Mouse (Mus musculus): ENCODE data around the gene Klf13.
A peak's percentile ranks its signal among the peaks of the same experiment; 100 is the strongest.

Klf13 gene

DNA sequence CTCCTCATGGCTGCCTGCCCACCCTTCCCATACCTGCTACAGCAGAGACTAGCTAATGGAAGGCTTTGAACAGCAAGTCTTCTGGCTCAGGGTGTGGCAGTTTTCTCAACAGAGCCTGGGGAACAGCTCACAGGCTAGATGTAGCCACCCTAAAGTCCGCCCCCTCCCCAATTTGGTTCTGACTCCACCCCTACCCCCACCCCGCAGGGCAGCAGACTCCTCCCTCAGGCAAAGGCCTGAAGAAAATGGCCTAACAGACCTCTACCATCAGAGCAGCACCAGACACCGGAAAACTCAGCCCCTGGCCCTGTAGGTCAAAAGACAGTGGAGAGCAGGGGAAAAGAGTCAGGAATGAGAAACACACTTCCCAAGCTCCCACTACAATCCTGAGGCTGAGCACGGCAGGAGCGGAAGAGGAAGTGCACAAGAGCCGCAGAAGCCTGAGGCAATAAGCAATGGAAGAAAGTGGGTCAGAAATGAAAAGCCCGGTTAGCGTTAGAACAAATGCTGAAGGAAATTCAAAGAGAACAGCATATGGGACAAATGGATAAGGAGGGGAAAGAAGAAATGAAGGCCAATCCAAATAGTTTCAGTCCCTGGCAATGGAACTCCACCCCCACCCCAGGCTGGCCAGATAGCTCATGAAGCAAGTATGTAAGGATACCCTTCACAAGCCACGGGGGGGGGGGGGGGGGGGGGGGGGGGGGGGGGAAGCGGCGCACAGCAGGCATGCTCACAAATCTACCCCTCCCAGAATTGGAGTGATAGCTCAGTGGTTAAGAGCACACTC is 30.0 kb downstream of the Klf13 start:
- DNase-seq (ENCODE audit: low spot score in 2 of 2), result no peak

GRCm38 (mm10) chr7:63907778-63908495 is 30.8 kb downstream of the Klf13 start:
- no peak for DNase-seq (ENCODE audit: low spot score in 2 of 2)

DNA sequence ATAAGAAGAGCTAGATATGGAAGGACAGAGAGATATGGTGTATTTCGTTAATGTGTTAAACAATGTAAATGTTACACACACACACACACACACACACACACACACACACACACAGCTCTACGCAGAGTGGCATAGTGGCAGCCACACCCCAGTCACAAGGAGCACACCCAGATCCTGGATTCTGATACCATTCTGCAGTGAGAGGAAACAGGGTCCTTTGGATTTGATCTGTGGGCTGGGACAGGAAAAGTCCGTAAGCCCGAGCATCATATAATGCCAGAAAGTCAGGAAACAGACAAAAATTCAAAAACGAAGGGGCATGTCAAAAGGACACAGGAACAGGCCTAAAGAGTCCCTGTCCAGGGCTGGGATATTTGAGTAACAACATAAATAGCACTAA is 33.1 kb downstream of the Klf13 start:
- DNase-seq (ENCODE audit: low spot score in 2 of 2), result no peak

DNA sequence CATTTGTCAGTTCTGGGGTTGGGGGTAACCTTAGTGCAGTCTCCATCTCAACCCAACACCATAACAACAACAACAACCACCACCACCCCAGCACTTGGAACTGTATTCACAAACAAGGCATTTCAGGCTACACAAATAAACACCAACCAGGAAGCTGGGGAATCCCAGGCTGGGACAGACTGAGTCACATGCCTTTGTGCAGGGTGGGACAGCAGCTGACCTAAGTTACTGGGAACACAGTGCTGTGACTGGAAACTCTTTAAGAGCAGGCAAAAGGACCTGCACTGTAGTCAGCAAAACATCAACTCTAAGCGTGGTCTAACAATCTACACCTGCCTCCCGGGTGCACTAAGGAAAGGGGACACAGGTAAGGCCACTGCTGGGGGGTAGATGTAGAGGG is 33.5 kb downstream of the Klf13 start:
- DNase-seq (ENCODE audit: low spot score in 2 of 2), result no peak

DNA sequence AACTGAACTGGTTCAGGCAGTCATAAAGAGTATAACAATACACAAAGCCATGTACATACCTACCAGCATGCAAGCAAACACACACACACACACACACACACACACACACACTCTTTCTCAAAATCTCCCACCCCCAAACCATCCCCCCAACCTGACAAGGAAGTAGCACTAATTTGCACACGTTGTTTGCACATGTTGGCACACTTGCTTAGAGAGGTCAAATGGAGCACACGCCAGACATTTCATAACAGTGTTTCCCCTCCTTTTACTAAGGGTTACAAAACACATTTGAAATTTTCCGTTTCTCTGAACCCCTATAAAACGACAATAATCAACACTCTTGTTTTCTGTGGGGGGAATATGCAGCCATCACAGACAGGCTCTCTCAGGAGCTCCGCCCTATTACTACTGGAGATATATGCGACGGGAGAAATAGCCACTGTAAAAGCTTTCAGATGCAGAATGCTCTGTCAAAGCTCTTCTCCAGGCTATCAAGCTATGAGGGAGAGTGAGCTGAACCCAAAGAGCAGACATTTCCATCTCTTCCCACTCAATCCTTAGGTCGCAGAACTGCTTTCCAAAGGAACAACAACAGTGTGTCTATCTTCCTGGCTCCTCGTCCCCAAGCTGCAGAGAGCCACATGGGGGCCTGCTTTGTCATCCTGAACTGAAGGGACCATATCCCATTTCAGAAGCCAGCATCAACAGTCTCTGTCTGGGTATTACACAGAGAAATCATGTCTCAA is 34.9 kb downstream of the Klf13 start:
- no peak for DNase-seq (ENCODE audit: low spot score in 2 of 2)

GRCm38 (mm10) chr7:63902604-63903210 is 36.0 kb downstream of the Klf13 start:
- DNase-seq (ENCODE audit: low spot score in 2 of 2), result no peak

- no peak for DNase-seq (ENCODE audit: low spot score in 2 of 2)
Observed at GRCm38 (mm10) chr7:63901942-63902341, 36.8 kb downstream of the Klf13 start.

DNA sequence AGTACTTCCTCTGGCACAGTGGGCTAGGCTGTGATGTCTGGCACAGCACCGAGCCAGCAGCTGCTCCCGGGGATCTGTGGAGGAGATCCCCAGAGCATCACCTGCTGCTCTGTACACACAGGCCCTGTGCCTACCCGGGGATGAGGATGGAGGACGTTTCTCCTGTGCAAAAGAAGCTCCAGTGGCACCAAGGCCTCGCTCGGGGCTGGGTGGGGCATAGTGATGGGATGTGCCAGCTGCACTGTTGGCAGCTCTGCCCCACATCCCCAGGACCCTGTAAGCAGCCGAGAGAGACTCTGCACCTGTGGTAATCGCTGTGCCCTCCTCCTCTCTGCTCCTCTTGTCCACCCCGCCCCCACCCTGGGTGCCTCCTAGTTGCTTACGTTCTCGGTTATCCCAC is 37.4 kb downstream of the Klf13 start:
- no peak for DNase-seq (ENCODE audit: low spot score in 2 of 2)

GRCm38 (mm10) chr7:63900411-63900810 is 38.3 kb downstream of the Klf13 start:
- DNase-seq (ENCODE audit: low spot score in 2 of 2), result no peak

GRCm38 (mm10) chr7:63899925-63900324 is 38.8 kb downstream of the Klf13 start:
- DNase-seq (ENCODE audit: low spot score in 2 of 2), result no peak

DNA sequence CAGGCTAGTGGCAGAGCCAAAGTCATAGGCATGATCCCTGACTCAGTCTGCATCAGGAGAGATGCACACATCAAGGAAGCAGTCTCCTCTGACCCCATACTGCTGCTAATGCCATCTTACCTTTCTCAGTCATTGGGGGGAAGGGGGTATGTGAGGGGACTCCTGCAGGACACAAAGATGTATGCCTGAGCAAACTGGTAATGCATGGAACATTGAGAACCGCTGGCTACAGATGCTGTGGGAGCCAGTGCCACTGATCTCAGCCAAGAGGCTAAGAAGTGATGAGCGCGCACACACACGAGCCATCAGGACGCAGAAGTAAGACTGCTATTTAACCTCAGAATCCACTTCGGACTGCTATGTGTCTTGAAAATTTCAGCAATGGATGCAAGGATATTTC is 40.5 kb downstream of the Klf13 start:
- DNase-seq (ENCODE audit: low spot score in 2 of 2), result no peak

DNA sequence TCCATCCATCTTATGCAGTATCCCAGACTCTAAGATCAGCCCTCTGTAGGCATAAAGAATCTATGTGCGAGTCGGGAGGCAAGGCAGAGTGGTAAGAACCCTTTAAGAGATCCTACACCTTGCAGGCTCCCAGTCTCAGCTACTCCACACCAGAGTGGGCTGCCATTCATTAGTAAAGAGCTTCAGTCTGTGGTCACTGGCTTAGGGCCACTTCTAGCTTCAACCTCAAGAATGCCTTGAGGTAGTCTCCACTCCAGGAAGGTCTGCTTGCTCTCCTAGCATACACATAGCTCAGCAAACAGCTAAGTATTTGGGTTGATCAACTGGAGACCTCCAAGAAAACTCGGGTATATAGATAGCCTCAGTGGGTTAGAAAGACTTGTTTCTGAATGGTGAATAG is 41.1 kb downstream of the Klf13 start:
- DNase-seq (ENCODE audit: low spot score in 2 of 2), result no peak

GRCm38 (mm10) chr7:63896968-63897468 is 41.7 kb downstream of the Klf13 start:
- peak; percentile 68 to 90 for DNase-seq (ENCODE audit: low spot score in 2 of 2)

DNA sequence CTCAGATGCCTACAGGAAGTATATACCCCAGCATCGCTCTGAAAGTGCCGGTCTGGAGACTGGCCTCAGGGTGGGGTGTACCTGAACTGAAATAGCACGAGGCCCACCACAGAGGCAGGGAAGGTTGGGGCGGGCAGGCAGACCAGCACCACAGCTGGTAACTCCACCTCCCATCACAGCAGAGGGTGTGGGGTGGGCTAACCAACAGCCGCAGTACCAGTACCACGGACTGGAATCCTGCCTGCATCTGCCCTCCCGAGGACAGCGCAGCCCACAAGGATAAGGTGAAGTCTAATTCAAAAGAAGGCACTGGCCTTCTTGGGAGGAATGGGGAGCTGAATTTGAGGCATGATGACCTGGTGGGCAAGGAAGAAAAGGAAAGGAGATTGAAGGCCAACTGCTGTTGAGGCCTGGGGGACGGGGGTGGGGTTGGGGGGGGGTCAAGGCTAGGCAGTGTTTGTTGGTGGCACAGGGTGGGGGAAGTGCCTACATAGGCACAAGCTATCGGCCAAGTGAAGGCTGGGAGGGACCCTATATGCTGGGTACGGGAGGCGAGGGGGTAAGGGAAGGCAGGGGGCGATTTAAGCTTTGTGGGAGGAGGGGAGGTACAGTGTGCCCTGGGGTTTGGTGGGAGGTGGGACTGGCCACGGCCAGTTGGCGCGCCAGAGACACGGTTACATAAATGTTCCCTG is 42.3 kb downstream of the Klf13 start:
- no peak for DNase-seq (ENCODE audit: low spot score in 2 of 2)

DNA sequence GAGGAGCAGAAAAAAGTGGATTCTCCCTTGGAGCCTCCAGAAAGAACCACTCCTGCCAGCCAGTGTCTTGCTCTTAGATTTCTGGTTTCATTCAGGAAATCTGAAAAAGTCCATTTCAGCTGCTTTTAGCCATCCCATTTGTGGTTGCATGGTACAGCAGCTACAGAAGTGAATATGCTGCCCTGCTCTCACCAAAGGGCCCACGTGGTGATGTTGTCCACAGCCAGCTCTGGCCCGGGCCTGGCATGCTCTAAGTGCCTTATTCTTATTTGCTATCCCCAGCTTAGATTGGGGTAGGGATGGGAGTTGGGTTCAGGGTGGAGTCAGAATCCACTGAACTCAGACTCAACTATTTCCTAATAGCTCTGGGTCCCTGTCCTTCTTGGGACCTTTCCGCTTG is 43.5 kb downstream of the Klf13 start:
- no peak for DNase-seq (ENCODE audit: low spot score in 2 of 2)

DNA sequence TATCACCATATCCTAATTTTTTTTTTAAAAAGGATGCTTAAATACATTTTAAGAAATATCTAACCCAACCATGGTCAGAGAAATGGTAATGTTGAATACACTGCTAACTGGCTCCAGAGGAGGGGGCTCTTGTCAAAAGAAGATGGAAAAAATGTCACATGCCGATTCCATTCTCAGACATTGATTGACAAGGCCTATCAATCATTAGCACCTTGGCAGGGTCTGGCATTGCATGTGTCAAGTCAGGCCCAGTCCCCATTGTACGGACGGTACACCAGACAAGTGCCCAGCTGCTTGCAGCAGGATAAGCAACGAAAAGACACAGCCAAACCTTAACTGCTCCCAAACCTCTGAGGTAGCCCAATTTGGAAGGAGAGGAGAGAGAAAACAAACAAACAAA is 44.1 kb downstream of the Klf13 start:
- DNase-seq (ENCODE audit: low spot score in 2 of 2), result no peak

DNA sequence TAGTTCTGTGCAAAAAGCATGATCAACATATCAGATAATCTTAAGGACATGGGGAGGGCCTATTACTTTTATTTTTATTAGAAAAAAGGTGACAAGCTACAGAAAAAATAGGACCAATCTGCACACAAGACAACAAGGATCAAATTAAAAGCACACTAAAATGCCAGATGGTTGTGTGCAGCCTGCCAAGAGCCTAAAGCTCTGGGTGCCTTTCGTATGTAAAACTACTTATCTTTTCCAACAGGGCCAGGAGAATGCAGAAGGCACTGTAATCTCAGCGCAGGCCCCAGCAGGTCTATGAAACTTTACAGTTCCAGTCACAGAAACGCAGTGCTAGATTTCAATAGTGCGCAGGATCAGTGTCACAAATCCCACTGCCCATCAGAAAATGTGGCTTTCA is 45.0 kb downstream of the Klf13 start:
- DNase-seq (ENCODE audit: low spot score in 2 of 2), result no peak

- DNase-seq (ENCODE audit: low spot score in 2 of 2), result no peak
Observed at GRCm38 (mm10) chr7:63893201-63893600, 45.5 kb downstream of the Klf13 start.

DNA sequence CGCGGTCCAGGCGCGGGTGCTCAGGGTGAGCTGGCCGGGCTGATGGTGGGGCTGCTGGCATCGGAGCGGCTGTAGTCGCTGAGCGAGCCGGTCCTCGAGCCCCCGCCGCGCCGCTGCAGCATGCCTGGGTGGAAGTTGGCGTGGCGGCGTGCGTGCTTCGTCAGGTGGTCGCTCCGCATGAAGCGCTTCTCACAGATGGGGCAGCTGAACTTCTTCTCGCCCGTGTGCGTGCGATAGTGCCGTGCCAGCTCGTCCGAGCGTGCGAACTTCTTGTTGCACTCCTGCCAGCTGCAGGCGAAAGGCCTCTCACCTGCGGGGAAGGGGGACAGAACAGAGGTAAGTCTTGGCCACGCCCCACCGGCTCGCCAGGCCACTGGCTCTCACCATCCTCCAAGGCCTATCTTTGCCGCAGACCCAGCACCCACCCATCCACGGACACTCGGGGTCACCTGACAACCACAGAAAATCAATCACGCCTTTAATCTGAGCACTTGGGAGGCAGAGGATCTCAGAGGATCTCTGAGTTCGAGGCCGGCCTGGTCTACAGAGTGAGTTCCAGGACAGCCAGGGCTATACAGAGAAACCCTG is 47.1 kb downstream of the Klf13 start:
- no peak for DNase-seq (ENCODE audit: low spot score in 2 of 2)

DNA sequence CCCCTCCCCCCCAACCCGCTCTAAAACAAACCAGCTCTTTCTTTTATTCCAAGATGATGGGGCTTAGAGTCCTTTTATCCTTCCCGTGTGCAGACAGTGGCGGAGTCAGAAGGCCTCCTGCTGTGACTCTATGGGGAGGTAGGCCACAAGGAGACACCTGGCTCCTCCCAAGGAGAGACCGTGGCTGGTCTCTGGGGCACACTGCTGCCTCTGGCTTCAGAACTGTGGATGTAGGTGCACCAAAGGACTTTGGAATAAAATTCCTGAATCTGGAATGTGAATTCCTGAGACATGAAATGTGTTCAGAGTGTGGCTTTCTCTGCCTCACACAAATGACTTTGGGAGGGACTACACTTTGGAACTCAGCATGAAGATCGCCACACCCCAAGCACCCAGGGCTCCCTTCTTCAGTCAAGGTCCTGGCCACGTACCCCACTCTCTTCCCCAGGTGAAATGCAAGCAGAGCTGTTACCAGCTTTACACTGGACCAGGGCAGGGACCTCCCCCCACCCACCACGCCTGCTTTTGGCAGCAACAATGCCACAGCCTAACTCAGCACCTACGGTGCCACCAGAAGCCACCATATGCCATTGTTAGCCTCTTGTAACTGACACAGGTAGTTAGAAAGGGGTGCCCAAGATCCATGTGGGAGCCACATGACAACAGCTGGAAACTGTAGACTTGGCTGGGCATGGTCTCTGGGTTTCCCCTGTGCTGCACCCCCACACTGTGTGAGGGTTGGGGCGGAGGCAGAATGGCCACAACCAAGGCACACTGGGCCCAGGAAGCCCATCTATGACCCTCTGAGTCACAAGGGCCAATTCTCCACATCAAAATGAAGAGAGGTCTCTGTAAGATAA is 49.4 kb downstream of the Klf13 start:
- DNase-seq (ENCODE audit: low spot score in 2 of 2), result no peak
